Mouse (Mus musculus) kidney, adult 2 months (tissue): ENCODE measurements around the gene Stoml3. TPM values are rescaled to one million over a fixed set of nuclear protein-coding genes. Genes with fewer than 3 reads are reported as not detected.
A peak's percentile ranks its signal among the peaks of the same experiment; 100 is the strongest.

Experiments
- DNase-seq: peaks from one replicate; pipeline ENCODE4 v3.0.0; 2021
- H3K27ac ChIP-seq: fragments of 200-500 bp; 2 replicates; pipeline ENCODE4 v1.5.1; 2012; ENCODE audit warnings: low read depth, low read length, control low read depth, inconsistent platforms; ENCODE audit not compliant: insufficient read depth
- H3K27me3 ChIP-seq: fragments of 200-500 bp; replicated peaks from 2 replicates; pipeline ENCODE4 v1.6.1; 2012; ENCODE audit warnings: mild to moderate bottlenecking, moderate library complexity, low read length, inconsistent platforms; ENCODE audit not compliant: control insufficient read depth, insufficient read depth
- H3K36me3 ChIP-seq: fragments of 200-500 bp; 2 replicates; pipeline ENCODE4 v1.6.1; 2012; ENCODE audit warnings: mild to moderate bottlenecking, moderate library complexity, low read length, inconsistent platforms; ENCODE audit not compliant: control insufficient read depth, insufficient read depth
- H3K4me1 ChIP-seq: fragments of 200-500 bp; 2 replicates; pipeline ENCODE4 v1.6.1; 2011; ENCODE audit warnings: low read length; ENCODE audit not compliant: control insufficient read depth, insufficient read depth
- H3K4me3 ChIP-seq: fragments of 200-500 bp; 2 replicates; pipeline ENCODE4 v1.5.1; 2011; ENCODE audit warnings: mild to moderate bottlenecking, low read depth, low read length, control low read depth; ENCODE audit not compliant: insufficient read depth
- CTCF ChIP-seq: fragments of 200-500 bp; conservative IDR thresholded peaks from 2 replicates; pipeline ENCODE4 v1.5.1; 2011; ENCODE audit warnings: low read depth, mild to moderate bottlenecking, control low read depth, low read length, moderate library complexity, mixed read lengths; ENCODE audit not compliant: insufficient read depth, insufficient read length
- POLR2A ChIP-seq: fragments of 200-500 bp; IDR thresholded peaks from one replicate; pipeline ENCODE4 v1.6.1; 2011; ENCODE audit warnings: low read depth, low read length, control low read depth
- WGBS: fragments of 180-500 bp; shearing (Covaris S2); methylation state at CpG from one replicate; pipeline ENCODE4 v1.1.7; 2018; 5-methylcytosine and 5-hydroxymethylcytosine counted together
- polyA plus RNA-seq: library from polyadenylated mRNA; depleted of rRNA; stranded (reverse); fragments of >200 nt; gene quantifications from 2 replicates; pipeline ENCODE4 v1.2.3, GENCODE M21; 2012

Gene Stoml3
- polyA plus RNA-seq, 1 experiment: 0.03 TPM

DNA sequence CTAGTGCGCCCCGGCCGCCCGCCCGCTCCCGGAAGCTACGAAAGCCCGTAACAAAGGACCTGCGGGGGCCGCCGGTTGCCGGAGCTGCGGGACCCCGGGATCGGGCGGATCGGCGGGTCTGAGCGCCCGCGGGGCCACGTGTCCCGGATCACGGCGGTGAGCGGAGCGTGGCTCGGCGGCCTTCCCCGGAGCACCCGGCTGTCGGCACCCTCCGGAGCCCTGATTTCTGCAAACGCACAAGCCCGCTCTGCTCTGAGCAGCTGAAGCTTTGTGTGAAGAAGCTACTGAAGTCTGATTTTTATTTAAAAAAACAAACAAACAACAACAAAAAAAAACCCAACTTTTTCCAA, 24.7 kb upstream of the Stoml3 start:
- H3K36me3 ChIP-seq: no peaks in the 10 kb centered on the region
- H3K4me1 ChIP-seq: peaks cover 17% of the 10 kb centered on the region; the same call in 1 of the 2 replicates
- H3K4me3 ChIP-seq: peak overlapping the region; percentile 91
- no peaks in the 10 kb centered on the region for H3K27me3 ChIP-seq
- no peak for DNase-seq
- no peak for TF ChIP-seq POLR2A
- no peak for TF ChIP-seq CTCF
- H3K27ac ChIP-seq: peak overlapping the region; percentile 75
- WGBS: 1% methylated on average over 35 of the region's 35 CpGs

DNA sequence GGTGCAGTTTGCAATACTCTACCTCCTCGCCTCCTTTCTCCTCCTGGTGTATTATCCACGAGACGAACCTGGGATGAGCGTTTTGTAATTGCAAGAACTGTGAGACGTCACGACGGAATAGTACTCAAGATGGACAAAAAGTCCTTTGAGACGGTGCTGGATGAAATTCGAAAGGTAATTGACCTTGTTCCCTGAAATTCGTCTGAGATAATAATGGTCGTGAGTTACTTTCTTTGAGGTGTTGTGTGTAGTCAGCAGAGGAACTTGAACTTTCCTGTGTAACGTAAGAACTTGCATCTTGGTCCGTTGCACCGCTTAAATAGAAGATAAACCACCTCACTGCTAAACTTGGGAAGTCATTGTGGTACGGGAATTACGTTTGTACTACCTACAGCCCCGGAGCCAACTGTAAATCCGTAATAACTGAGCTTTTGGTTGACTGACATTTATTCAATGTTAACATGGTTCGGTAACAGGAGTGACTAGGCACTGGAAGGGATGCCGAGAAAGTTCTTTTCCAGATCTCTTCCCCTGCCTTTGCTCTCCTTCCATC, 24.2 kb upstream of the Stoml3 start:
- TF ChIP-seq CTCF (no peak), POLR2A (no peak)
- DNase-seq: no peak
- H3K27ac ChIP-seq: peak overlapping the region; percentile 71; the same call in 1 of the 2 replicates
- no peaks in the 10 kb centered on the region for H3K36me3 ChIP-seq
- H3K27me3 ChIP-seq: no peaks in the 10 kb centered on the region
- peaks cover 20% of the 10 kb centered on the region for H3K4me1 ChIP-seq
- H3K4me3 ChIP-seq: peak overlapping the region; percentile 91
- under 1% methylated on average over 20 of the region's 20 CpGs for WGBS

DNA sequence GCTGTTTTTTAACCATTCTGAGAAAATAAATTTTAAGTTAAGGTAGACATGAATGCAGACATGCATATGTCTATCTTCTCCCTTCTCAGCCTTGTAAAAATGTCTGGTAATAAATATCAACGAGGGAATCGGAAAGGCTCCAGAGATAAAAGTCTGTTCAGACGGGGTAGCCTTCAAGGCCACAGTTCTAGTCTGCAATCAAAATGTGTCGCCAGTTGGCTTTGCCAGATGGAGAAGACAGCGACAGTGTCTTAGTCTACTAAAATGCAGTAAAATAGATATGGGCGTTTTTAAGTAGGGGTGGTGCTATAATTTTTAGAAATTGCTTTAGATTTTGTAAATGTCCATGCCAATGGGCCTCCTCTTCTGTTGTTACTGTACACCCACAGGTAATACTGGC, 23.1 kb upstream of the Stoml3 start:
- DNase-seq: no peak
- peaks cover 25% of the 10 kb centered on the region for H3K4me1 ChIP-seq
- no peak overlapping the region for H3K27ac ChIP-seq
- TF ChIP-seq POLR2A: no peak
- no peak overlapping the region for H3K4me3 ChIP-seq
- WGBS: 22% methylated on average over 6 of the region's 6 CpGs
- no peaks in the 10 kb centered on the region for H3K27me3 ChIP-seq
- H3K36me3 ChIP-seq: no peaks in the 10 kb centered on the region

DNA sequence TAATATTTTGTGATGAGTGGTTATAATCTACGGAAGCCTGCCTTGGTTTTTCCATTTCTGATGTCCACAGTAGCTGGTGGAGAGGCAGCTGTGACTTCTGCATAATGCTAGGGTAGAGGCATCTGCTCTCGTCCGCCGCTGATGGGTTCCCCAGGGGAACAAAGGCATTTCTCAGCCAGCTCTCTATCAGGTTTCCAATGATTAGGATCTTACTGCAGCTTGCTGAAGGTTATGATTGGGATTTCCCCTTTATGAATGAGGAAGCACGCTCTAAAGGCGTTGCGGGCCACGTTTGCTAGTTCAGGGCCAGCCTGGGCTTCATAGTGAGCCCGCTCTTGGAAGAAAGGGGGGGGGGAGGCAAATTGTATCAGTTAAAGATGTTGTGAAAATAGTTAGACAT, 22.0 kb upstream of the Stoml3 start:
- TF ChIP-seq POLR2A (no peak), CTCF (no peak)
- Histone ChIP-seq H3K4me1 (peaks cover 26% of the 10 kb centered on the region), H3K36me3 (no peaks in the 10 kb centered on the region), H3K4me3 (no peak overlapping the region), H3K27me3 (no peaks in the 10 kb centered on the region), H3K27ac (no peak overlapping the region)
- no peak for DNase-seq
- WGBS: 74% methylated on average over 9 of the region's 9 CpGs

DNA sequence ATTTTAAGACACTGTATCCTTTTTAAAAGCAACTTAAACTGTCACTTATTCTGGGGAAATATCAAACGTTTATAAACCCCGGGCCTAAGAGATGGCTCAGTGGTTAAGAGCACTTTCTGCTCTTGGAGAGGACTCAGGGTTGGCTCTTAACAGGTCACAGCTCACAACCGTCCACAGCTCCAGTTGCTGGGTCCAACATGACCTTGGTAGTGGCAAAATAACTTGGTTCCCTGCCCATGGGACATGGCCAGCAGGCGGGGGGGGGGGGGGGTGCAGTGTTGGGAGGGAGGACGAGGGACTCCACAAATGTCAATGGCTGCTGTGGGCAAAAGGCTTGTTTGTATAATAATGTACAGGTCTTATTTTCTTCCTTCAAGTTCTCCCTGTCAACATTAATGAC, 21.1 kb upstream of the Stoml3 start:
- Histone ChIP-seq H3K4me3 (no peak overlapping the region), H3K4me1 (peaks cover 31% of the 10 kb centered on the region), H3K27me3 (no peaks in the 10 kb centered on the region), H3K36me3 (no peaks in the 10 kb centered on the region; the same call in 1 of the 2 replicates), H3K27ac (peak overlapping the region; percentile 37)
- 33% methylated on average over 5 of the region's 5 CpGs for WGBS
- peak; percentile 56 for DNase-seq
- no peak for TF ChIP-seq POLR2A

DNA sequence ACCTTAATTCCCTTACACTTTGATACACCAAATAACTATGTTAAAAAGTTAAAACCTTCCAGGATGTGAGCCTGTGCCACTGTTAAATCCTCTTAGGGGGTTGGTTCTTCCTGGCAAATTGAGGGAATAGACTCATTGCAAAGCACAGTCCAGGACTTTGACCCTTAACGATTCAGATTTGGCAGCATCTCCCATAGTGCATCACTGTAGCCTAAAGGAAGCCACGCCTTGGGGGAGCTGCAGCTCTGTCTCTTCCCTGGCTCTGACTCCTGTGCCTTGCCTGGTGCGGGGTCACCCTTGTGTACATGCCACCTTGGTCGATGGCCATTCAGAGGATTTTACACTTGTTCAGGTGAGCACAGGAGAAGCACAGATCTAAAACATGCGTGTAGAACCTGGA, 18.8 kb upstream of the Stoml3 start:
- H3K27ac ChIP-seq: no peak overlapping the region
- peaks cover 34% of the 10 kb centered on the region for H3K4me1 ChIP-seq
- TF ChIP-seq CTCF (no peak), POLR2A (no peak)
- H3K27me3 ChIP-seq: no peaks in the 10 kb centered on the region
- no peak overlapping the region for H3K4me3 ChIP-seq
- H3K36me3 ChIP-seq: no peaks in the 10 kb centered on the region; the same call in 1 of the 2 replicates
- WGBS: 61% methylated on average over 5 of the region's 5 CpGs
- DNase-seq: peak; percentile 72

DNA sequence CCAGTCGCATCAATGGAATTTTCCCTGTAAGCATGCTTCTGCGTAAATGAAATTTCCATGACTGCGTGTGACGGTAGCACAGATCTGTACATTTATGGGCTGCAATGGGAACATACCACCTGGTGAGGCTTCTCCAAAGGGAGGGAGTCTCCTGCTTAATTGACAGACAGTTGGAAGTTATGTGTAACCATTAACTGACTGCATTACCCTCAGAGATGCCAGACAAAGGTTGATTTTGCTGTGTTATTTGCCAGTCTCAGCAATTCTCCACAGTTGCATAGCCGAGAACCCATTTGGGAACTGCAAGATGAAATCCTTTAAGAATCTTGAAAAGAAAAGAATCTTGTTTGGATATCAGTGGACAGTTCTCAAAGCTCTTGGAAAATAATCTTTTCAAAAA, 16.4 kb upstream of the Stoml3 start:
- Histone ChIP-seq H3K36me3 (no peaks in the 10 kb centered on the region; the same call in 1 of the 2 replicates), H3K27ac (no peak overlapping the region), H3K4me3 (no peak overlapping the region), H3K27me3 (no peaks in the 10 kb centered on the region), H3K4me1 (peaks cover 28% of the 10 kb centered on the region)
- no peak for TF ChIP-seq CTCF
- TF ChIP-seq POLR2A: no peak
- WGBS: 63% methylated on average over 5 of the region's 5 CpGs
- peak; percentile 67 for DNase-seq
